Mouse (Mus musculus) stomach, adult 2 months (tissue): ENCODE data around the gene Col4a4. TPM values are rescaled to one million over a fixed set of nuclear protein-coding genes. Genes with fewer than 3 reads are reported as not detected.

Experiments used
- polyA plus RNA-seq: library from polyadenylated mRNA; depleted of rRNA; stranded (reverse); fragments of >200 nt; gene quantifications from 2 replicates; pipeline ENCODE4 v1.2.3, GENCODE M21; 2012; rRNA removed

Col4a4 gene
- 0.15 and 0.17 TPM in 2 replicates for polyA plus RNA-seq

DNA sequence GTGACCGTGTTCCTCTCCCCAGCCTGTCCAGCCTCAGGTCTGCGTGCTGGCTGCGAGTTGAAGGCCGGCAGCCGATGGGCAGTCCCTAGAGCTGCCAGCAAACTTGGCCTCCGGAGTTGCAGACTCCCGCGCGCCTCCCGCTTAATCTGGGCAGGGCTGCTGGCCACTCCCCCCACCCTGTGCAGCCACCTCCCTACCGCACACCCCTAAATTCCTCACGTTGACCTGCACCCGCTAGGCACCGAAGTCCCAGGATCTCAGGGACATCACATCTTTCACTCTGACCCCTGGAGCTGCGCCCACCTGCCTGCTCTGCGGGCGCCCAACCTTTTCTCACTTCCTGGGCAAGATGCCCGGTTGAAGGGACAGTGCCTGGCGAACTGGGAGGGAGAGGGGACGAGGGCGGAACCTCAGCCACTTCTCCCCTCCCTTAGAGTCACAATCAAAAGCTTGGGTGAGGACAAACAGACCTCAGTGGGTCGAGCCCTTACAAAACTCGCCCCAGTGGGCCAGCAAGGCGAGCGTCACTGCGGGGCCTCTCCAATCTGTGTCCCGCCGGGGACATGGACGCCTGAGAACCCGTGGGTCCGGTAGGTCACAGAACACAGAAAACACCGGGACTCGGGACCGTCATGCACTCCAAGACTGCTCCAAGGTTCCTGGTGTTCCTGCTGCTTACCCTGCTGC, at the start of gene Col4a4, which contains the start of gene Col4a3:
Gene Col4a4, minus strand, starts transcription at position 137 of the 687 bp plus-strand sequence.
Gene Col4a3, plus strand, starts transcription at position 209 of the 687 bp plus-strand sequence.

Other genes starting within 250 kb of the Col4a4 start
- gene Col4a3, start 72 bp upstream of the Col4a4 start, polyA plus RNA-seq, result 0.09 and 0.90 TPM in 2 replicates
- gene Mff, start 138.0 kb upstream of the Col4a4 start, polyA plus RNA-seq, result 43.2 and 63.6 TPM in 2 replicates
- not detected in 2 replicates for gene Tm4sf20, start 181.6 kb upstream of the Col4a4 start, polyA plus RNA-seq
- gene Gm47791, start 184.4 kb upstream of the Col4a4 start, polyA plus RNA-seq, result not detected in 2 replicates